Mouse (Mus musculus): ENCODE measurements around the gene Slc35e3.
"Not testable (repeated sequence)": the region's sequence is repeated elsewhere in the genome, so short reads cannot be mapped to it uniquely, and the experiment has no call there.

Slc35e3 gene

DNA sequence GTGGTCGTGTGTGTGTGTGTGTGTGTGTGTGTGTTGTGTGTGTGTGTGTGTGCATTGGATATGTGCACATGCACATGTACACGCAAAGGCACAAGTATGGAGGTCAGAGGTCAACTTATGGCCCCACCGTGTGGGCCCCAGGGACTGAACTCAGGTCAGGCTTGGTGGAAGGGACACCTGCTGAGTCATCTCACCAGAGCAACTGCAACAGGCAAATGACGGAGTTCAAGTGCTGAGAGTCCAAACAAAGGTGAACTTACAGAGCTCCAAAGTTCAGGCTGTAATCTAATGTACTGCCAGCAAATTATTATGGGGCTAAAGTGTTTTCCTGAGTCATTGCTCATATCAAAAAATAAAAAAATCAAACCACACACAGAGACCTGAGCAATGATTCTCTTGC lies 9.1 kb downstream of the Slc35e3 start:
- ATAC-seq (ENCODE audit: insufficient number of reproducible peaks, low FRiP score, low TSS enrichment), result no peak

DNA sequence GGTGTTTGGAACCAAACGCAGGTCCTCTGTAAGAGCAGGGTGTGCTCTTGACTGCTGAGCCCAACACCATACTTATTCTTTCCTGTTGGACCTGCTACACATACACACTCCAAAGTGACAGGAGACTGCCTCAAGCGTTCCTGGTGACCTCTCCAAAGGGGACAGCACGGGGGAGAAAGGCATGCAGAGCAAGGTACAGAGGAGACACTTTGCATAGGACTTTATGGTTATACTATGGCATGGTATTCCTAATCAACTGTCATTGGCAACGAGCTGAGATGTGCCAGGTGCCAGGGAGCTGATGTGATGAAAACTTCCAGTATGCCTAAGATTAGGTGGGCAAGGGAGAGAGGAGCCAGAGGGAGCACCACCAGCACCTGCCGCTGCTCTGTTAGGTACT lies 9.6 kb downstream of the Slc35e3 start:
- no peak for ATAC-seq (ENCODE audit: insufficient number of reproducible peaks, low FRiP score, low TSS enrichment)

DNA sequence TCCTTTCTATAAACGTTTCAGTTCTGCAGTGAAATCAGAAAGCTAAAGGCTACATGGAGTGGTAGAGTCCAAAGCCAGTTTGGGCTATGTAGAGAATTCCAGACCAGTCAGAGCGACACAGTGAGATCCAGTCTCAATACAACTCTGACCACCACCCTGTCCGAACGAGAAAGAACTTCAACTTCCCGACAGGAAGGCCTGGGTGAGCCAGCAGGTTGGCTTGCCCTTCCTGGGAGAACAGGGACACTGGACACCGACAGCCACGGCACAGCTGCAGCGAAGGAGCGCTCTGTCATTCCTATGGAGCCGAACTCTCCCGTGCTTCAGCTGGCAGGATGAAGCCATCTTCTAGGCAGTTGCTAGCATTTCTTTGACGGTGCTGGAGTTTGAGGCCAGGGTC lies 10.8 kb downstream of the Slc35e3 start:
- not testable (repeated sequence) for ATAC-seq (ENCODE audit: insufficient number of reproducible peaks, low FRiP score, low TSS enrichment)

DNA sequence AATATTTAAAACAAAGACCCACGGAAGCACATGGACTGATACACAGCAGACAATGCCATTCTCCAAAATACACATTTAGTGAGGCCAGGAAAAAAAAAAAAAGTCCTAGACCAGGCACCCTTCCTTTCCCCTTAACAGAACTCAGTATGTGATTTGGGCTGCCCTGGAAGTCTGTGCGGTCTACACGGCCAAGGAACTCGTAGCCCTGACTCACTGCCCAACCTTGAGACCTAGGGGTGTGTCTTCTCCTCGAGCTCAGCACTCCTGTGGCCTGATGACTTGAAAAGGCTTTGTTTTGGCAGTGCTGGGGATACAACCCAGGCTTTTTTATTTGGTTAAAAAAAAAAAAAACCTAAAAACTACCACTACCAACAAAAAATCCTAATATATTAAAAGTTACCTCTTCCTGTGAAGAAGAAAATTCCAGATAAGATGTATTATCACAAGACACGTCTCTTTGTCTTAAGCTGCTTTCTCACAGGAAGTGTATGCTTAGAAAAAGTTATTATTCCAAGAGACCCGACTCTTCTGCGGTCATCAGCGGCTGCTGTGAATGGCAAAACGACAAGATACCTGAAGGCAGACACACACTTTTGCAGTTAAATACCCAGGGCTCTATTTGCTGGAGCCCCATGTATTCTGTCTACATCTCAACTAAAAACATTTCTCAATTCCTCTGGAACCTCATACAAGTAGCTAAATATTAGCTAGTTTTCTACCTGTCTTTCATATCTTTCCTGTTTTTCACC lies 11.9 kb downstream of the Slc35e3 start:
- not testable (repeated sequence) for ATAC-seq (ENCODE audit: insufficient number of reproducible peaks, low FRiP score, low TSS enrichment)

DNA sequence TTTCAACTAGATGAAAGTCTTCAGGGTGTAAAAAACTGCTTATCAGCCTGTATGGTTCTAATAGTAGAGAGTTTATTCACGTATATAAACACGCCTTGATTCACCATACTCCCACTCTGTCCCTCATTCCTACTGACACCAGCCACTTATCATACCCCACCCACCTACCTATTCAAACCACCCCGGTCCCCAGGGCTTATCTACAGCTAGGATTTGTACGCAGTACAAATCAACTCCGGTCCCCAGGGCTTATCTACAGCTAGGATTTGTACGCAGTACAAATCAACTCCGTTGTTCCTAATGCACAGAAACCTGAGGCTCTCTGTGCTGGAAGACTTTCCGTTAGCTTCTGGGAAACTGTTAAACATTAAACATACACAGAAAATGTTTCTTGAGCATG lies 12.5 kb downstream of the Slc35e3 start:
- not testable (repeated sequence) for ATAC-seq (ENCODE audit: insufficient number of reproducible peaks, low FRiP score, low TSS enrichment)

DNA sequence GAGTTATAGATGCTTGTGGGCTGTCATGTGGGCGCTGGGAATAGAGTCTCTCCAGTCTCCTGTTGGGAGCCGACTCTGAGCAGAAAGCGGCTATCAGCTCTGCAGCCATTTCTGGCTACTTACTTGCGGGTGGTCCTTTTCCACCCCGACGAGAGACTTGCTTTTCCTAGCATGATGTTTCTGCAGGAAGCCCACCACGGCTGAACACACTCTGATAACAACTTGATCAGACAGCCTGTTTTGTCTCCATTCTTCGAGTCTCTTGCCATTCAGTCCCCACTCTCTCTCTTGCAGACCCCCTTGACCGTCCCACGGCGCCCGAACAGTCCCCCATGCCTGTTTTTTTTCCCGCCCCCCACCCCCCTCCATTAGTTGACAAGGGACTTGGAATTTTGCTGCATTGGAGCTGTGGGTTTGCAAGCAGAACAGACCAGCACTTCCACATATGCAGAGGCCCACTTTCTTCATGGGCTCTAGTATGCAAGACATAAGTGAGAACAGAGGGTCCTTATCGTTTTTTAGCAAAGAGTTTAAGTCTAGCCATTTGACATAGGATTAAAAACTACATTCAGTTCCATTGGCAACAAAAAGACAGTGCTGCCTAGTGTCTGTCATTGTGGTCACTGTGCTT lies 13.1 kb downstream of the Slc35e3 start:
- ATAC-seq (ENCODE audit: insufficient number of reproducible peaks, low FRiP score, low TSS enrichment), result no peak

DNA sequence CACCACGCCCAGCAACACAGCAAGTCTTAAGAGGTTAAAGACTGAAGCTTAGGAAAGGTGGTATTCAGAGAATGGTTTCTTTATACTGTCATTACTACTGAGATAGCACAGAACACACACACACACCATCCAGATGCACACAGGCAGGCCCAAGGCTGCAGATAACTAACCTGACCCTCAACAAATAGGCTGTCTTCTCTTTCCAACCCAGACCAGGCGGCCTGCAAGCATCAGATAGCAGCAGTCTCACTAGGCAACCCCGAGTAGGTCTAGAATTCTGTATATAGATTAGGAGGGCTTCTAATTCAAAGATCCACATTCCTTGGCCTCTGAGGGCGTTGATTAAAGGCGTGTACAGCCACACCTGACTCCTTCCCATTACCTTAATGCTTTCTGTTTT lies 14.0 kb downstream of the Slc35e3 start:
- ATAC-seq (ENCODE audit: insufficient number of reproducible peaks, low FRiP score, low TSS enrichment), result no peak

DNA sequence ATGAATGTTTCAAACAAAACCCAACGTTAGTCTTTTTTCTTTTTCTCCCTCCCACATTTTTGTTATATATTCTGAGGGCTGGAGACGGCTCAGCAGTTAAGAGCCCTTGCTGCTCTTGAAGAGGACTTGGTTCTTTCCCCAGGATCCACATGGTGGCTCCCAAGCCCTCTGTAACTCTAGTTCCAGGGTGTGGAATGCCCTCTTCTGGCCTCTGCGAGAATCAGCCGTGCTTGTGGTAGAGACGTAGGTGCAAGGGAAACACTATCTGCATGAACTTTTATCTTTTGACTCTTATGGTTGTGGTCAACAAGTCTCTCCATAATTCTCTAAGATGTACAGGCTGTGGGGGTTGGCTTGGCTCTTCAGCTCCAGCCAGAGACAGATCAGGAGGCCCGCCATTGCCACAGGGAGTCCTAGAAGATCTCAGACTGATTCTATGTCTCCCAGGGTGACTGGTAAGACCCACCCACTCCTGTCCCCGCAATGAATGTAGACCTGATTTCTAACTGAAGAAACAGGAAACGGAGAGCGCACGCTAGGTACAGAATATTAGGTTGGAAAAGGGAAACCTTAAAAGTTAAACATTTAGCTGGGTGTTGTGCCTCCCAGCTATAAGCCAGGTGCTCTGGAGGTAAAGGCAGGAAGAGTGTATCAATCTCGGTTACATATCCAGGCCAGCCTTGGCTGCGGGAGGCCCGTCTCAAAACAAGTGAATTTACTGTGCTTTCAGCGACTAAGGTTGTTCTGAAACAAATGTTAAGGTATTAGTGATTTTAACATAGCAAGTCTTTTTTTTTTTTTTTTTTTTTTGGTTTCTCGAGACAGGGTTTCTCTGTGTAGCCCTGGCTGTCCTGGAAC lies 14.7 kb downstream of the Slc35e3 start:
- ATAC-seq (ENCODE audit: insufficient number of reproducible peaks, low FRiP score, low TSS enrichment), result peak; percentile 63; the same call in 1 of the 2 replicates

DNA sequence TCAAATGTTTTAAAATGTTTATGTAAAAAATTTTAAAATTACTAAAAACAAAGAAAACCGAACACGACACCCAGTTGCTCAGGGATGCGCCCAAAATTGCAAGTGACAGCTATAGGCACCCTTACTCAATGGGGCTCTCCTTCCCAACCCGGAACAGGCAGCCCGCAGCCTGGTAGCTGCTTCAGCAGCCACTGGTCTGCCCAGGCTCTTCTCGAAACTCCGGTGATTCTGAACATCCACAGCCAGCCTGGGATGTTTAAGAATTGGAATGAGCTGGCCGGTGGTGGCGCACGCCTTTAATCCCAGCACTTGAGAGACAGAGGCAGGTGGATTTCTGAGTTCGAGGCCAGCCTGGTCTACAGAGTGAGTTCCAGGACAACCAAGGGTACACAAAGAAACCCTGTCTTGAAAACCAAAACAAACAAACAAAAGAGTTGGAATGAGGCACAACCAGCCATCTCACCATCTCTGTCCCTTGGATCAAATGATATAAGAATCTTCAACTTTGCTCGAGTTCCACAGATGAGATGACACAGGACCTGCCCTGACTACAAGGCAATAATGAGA lies 15.4 kb downstream of the Slc35e3 start:
- no peak for ATAC-seq (ENCODE audit: insufficient number of reproducible peaks, low FRiP score, low TSS enrichment)

DNA sequence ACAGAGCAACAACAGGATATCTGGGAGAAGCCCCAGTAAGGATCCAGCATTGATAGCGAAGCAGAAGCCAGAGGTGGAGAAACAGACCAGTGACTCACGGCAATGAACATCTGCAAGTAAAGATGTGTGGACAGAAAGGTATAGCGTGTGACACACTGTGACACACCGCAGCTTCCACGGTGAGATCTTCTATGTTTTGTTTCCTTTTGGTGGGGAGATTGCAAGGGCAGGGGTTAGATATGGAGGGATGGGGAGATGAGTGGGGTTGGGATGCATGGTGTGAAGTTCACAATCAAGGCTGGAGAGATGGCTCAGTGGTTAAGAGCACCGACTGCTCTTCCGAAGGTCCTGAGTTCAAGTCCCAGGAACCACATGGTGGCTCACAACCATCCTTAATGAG lies 16.0 kb downstream of the Slc35e3 start:
- no peak for ATAC-seq (ENCODE audit: insufficient number of reproducible peaks, low FRiP score, low TSS enrichment)

DNA sequence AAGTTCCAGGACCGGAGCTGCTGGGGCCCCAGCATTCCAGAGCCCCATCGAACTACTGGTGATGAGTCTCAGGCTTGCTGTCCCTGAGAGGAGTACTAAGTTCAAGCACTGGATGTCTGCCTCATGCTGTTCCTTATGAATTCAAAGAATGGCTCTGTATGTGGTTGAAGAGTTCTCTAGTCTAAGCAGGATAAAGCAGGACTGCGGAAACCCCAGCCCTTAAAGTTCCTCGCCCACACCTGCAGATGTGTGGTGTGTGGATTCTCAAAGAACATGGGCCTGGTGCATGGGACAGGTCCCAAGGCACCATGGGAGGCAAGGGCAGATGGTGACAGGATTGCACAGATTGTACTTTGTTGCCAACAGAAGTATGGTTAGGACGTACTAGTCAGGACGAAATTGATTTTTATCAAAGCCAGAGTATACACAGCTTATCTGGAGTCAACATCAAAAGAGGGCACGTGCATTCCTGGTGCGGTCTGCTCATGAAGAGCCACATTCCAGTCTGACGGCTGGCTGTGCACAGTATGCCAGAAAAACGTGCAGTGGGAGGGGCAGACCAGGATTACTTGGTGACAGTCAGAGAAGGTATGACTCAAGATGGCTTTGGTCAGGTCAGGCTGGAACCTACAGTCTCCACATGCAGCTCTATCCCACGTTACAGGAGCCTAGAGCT lies 16.9 kb downstream of the Slc35e3 start:
- no peak for ATAC-seq (ENCODE audit: insufficient number of reproducible peaks, low FRiP score, low TSS enrichment)

DNA sequence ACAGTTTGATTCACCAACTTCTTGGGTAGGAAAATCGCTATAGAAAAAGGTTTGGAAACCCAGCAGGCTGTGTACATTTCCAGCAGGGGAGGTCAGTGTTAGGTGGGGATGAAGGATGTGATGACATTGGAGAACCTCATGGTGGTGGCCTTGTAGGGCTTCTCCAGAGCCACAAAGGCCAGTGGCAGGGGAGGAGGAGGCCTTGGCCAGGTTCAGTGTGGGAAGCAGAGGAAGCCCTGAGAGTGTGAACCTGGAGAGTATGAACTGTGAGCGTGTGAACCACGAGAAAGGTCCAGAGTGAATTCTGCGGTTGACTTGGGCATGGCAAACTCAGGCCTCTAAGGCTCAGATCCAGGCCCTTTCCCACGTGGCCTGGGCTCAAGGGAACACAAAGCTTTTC lies 17.6 kb downstream of the Slc35e3 start:
- ATAC-seq (ENCODE audit: insufficient number of reproducible peaks, low FRiP score, low TSS enrichment), result no peak

DNA sequence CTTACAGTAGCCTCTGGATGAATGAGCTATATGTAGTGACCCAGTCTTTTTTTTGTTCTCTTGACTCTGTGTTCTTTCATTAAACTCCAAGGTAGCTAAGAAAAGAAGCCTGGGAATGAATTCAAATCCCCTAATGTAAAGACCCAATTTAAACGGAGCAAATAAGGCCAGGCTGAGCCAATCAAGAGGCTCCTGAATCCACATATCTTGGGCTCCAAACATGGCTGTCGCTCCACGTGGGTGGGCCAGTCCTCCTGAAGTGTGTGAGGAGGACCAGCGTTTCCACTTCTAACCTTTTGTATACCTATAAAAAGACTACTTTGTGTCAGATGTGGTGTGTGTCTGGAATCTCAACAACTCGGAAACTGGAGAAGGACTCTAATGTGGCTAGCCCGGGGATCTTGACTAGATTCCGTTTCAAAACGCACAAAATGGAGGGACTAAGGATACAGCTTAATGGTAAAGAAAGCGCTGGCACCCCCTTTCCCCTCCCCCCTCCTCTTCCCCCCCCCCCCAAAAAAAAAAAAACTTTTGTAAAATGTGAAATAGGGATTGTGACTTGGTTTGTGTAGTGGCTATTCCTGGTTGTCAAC lies 18.6 kb downstream of the Slc35e3 start:
- ATAC-seq (ENCODE audit: insufficient number of reproducible peaks, low FRiP score, low TSS enrichment), result no peak

DNA sequence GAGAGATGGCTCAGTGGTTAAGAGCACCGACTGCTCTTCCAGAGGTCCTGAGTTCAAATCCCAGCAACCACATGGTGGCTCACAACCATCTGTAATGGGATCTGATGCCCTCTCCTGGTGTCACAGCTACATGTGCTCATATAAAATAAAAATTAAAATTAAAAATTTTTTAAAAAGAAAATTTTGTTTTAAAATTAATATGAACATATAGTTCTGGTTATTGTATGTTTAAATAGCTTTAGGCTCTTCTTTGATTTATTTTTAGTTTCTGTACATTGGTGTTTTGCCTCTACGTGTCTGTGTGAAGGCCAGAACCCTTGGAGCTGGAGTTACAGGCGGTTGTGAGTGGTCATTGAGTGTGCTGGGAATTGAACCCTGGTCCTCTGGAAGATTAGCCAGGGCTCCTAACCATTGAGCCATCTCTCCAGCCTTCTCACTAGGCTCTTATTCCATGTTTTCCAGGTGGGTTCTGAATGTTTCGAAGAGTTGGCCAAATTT lies 19.2 kb downstream of the Slc35e3 start:
- ATAC-seq (ENCODE audit: insufficient number of reproducible peaks, low FRiP score, low TSS enrichment), result no peak

DNA sequence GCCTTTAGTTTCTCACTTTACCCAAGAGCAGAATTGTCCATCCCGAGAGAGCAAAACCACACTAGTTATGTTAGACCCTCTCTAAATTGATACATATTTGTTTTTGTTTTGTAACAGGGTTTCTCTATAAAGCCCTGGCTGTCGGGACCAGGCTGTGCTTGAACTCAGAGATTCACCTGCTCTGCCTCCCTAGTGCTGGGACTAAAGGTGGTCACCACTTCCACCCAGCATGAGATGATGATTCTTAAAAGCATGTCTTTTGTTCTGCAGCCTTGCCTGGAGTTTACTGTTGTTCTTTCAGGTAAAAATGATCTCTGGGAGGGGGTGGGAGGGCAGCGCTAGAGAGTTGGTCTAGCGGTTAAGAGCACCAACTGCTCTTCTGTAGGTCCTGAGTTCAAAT lies 19.8 kb downstream of the Slc35e3 start:
- ATAC-seq (ENCODE audit: insufficient number of reproducible peaks, low FRiP score, low TSS enrichment), result no peak

DNA sequence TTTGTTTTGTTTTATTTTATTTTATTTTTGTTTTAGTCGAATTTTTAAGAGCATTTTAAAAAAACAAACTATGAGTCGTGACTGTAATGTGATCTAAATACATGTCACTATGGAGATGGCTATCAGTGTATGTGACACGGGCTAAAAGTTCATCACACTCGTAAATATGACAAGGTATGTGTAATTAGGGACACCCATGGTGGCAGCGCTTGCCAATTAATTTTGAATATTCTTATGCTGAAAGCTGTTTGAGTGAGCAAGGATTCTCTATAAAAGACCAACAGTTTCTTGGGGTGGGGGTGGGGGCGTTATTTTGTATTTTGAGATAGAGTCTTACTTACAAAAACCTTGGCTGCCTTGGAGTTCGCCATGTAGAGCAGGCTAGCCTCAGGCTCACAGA lies 20.5 kb downstream of the Slc35e3 start:
- no peak for ATAC-seq (ENCODE audit: insufficient number of reproducible peaks, low FRiP score, low TSS enrichment)

DNA sequence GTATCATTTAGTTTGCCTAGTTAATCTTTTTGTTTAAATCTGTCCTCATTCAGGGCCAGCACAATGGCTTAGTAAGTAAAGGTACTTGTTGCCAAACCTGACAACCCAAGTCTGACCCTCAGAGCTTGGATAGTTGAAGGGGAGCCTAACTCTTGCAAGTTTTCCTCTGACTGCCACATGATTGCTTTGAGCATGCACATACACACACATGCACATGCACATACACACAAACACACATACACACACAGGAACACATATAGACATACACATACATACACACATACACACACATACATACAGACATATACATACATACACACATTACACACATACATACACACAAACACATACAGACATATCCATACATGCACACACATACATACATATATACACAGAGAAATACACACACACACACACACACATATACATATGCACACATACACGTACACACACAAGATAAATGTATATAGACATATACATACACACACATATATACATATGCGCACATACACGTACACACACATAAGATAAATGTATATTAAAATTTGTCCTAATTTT lies 21.3 kb downstream of the Slc35e3 start:
- ATAC-seq (ENCODE audit: insufficient number of reproducible peaks, low FRiP score, low TSS enrichment), result no peak

DNA sequence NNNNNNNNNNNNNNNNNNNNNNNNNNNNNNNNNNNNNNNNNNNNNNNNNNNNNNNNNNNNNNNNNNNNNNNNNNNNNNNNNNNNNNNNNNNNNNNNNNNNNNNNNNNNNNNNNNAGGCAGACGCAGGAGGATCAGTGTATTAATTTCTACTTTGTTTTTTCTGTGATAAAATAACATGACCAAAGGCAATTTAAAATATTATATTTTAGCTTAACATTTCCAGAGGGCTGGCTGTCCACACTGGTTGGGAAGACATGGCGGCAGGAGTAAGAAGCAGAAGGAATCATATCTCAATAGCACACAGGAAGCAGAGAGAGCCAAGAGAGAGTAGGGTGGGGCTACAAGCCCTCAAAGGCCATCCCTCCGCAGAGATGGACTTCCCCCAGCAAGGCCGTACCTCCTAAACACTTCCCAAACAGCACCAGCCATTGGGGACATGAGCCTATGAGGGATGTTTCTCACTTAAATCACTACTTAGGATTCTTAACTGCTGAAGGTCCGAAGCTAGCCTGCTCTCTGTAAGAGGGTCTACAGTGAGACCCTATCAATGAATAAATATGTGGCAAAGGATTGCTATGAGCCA lies 21.9 kb downstream of the Slc35e3 start:
- ATAC-seq (ENCODE audit: insufficient number of reproducible peaks, low FRiP score, low TSS enrichment), result no peak

Data from cerebellum, adult (tissue).